Mouse (Mus musculus) right cerebral cortex, adult 18-20 months (tissue): ENCODE results near the gene Zbtb44.

Experiments
- DNase-seq: peaks from one replicate; pipeline ENCODE4 v3.0.0; 2022; ENCODE audit warnings: mixed read lengths

Zbtb44 gene

DNA sequence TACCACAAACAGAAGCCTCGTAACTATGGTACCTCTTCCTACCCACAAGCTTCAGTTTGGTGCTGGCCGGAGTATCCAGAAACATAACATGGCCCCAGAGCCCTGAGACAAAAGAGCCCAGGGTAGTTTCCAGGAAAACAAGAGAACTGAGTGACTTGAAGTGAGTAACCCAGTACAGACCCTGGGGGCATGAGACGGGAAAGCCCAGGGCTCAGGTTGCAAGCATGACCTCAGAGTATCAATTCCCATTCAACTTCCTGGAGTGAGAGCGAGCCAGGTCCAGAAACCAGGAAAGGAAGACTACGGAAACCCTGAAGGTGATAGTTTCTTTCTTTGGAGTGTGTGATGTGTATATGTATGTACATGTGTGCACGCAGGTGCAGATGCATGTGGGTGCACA lies 87.0 kb downstream of the Zbtb44 start:
- DNase-seq, result no peak

DNA sequence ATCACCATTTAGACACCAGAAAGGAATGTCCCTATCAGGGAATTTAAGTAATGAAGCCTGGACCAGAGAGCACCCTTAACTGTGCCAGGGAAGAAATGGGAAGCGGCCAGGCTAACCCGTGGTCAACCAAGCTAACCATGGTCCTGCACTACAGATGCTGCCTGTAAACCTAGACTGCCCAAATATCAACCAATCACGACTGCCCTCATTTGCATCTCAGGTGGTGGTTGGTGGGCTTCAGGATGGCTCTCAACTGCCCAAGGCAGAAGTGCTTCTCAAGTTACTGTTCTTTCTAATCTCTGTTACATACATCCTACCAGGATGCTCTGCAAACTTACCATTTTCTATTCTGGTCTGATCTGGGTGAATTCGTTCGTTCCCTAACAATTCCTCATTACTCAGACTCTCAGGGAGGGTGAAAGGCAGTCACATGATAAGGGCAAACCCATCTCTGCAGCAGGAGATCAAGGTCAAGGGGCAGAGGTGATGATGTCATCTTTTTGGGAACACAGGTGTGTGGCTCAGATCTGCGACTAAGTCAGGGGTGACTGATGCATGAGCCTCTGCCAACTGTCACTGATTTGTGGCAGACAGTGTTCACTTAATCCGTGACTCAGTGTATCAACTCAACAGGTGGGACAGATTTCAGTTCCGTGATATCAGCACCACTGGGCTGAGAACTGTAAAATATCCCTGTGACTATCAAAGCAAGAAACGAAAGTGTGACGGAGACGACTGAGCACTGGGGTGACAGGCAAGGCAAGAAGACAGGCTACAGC lies 88.3 kb downstream of the Zbtb44 start:
- no peak for DNase-seq

GRCm38 (mm10) chr9:31119405-31119804 lies 89.0 kb downstream of the Zbtb44 start:
- no peak for DNase-seq

DNA sequence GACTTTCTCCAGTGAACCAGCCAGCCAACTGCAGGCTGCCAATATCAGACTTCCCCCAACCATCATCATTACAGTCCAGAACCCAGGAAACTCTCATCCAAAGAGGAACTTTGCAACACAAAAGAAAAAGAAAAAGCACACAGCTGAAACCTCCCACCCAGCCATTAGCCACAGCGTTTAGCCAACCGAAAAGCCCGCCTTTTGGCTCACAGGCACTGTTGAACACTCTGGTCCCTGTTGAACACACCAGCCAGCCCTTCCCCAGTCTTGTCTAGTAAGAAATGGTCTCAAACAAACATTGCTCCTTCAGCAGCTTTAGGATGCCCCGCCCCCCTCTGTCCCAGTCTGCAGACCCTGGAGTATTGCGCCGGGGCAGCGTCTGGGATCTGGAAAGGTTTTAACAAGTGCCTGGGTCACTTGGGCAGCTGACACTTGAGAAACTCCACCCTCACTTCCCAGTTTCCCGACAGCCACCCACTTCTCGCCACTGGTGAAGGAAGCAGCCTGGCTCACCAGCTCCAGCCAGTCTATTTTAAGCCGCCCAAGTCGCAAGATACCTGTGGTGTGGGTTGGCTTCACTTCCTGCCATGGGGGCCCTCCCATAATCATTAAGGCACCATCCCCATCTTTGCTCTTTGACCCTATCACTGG lies 89.6 kb downstream of the Zbtb44 start:
- no peak for DNase-seq

GRCm38 (mm10) chr9:31120533-31120915 lies 90.1 kb downstream of the Zbtb44 start:
- no peak for DNase-seq

GRCm38 (mm10) chr9:31122464-31123030 lies 92.1 kb downstream of the Zbtb44 start:
- no peak for DNase-seq
